Mouse (Mus musculus): ENCODE data around the gene Itih5. TPM values are rescaled to one million over a fixed set of nuclear protein-coding genes. Genes with fewer than 3 reads are reported as not detected.

Itih5 gene
- polyA plus RNA-seq, 1 experiment = 7.3 TPM

GRCm38 (mm10) chr2:10293556-10294206, 140.3 kb downstream of the Itih5 start:
- DNase-seq (ENCODE audit: low read depth) = peak; percentile 39
- TF ChIP-seq POLR2A (IDR thresholded peaks at IDR 0.05; ENCODE audit: borderline replicate concordance, extremely low read depth, insufficient read depth, insufficient read length, poor library complexity, severe bottlenecking) (no peak), CTCF (IDR thresholded peaks at IDR 0.05; ENCODE audit: borderline replicate concordance, extremely low read depth, insufficient read depth, insufficient read length) (peak; percentile 6; the same call in 1 of the 2 replicates)

- TF ChIP-seq POLR2A (IDR thresholded peaks at IDR 0.05; ENCODE audit: borderline replicate concordance, extremely low read depth, insufficient read depth, insufficient read length, poor library complexity, severe bottlenecking) (no peak), CTCF (IDR thresholded peaks at IDR 0.05; ENCODE audit: borderline replicate concordance, extremely low read depth, insufficient read depth, insufficient read length) (no peak)
- no peak for DNase-seq (ENCODE audit: low read depth)
These were observed 142.5 kb downstream of the Itih5 start for GRCm38 (mm10) chr2:10295908-10296307.

GRCm38 (mm10) chr2:10300244-10300643, 146.9 kb downstream of the Itih5 start:
- TF ChIP-seq CTCF (IDR thresholded peaks at IDR 0.05; ENCODE audit: borderline replicate concordance, extremely low read depth, insufficient read depth, insufficient read length) (peak; percentile 25; the same call in 1 of the 2 replicates), POLR2A (IDR thresholded peaks at IDR 0.05; ENCODE audit: borderline replicate concordance, extremely low read depth, insufficient read depth, insufficient read length, poor library complexity, severe bottlenecking) (no peak)
- DNase-seq (ENCODE audit: low read depth) = no peak

GRCm38 (mm10) chr2:10300771-10301170, 147.4 kb downstream of the Itih5 start:
- peak; percentile 59 for DNase-seq (ENCODE audit: low read depth)

DNA sequence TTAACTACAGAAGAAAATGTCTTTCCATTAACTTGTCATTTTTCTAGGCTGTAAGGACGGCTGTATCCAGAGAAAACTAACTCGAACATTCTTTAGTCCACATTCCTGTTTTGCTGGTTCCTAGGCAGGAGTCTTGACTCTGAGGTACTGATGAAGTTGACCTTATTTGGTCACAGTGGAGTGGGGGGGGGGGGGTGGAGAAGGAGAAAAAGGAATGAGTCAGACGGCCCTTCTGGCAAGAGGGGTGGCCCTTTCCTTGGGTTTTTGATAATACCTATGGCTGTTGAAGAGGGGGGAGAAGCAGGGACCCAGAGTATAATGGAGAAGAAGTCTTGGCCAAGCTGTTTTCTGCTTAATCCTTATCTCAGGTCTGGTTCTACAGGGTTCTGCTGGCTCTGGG, 148.0 kb downstream of the Itih5 start:
- TF ChIP-seq CTCF (IDR thresholded peaks at IDR 0.05; ENCODE audit: borderline replicate concordance, extremely low read depth, insufficient read depth, insufficient read length) (no peak), POLR2A (IDR thresholded peaks at IDR 0.05; ENCODE audit: borderline replicate concordance, extremely low read depth, insufficient read depth, insufficient read length, poor library complexity, severe bottlenecking) (no peak)
- no peak for DNase-seq (ENCODE audit: low read depth)

More at GRCm38 (mm10) chr2:10300771-10301170, 147.4 kb downstream of the Itih5 start:
- no peak for TF ChIP-seq CTCF (IDR thresholded peaks at IDR 0.05; ENCODE audit: borderline replicate concordance, extremely low read depth, insufficient read depth, insufficient read length)
- TF ChIP-seq POLR2A (IDR thresholded peaks at IDR 0.05; ENCODE audit: borderline replicate concordance, extremely low read depth, insufficient read depth, insufficient read length, poor library complexity, severe bottlenecking) = no peak

GRCm38 (mm10) chr2:10301997-10302396, 148.6 kb downstream of the Itih5 start:
- TF ChIP-seq CTCF (IDR thresholded peaks at IDR 0.05; ENCODE audit: borderline replicate concordance, extremely low read depth, insufficient read depth, insufficient read length) (no peak), POLR2A (IDR thresholded peaks at IDR 0.05; ENCODE audit: borderline replicate concordance, extremely low read depth, insufficient read depth, insufficient read length, poor library complexity, severe bottlenecking) (no peak)
- DNase-seq (ENCODE audit: low read depth) = no peak

GRCm38 (mm10) chr2:10304911-10305310, 151.5 kb downstream of the Itih5 start:
- DNase-seq (ENCODE audit: low read depth) = no peak

More at GRCm38 (mm10) chr2:10304911-10305310, 151.5 kb downstream of the Itih5 start:
- TF ChIP-seq POLR2A (IDR thresholded peaks at IDR 0.05; ENCODE audit: borderline replicate concordance, extremely low read depth, insufficient read depth, insufficient read length, poor library complexity, severe bottlenecking) (no peak), CTCF (IDR thresholded peaks at IDR 0.05; ENCODE audit: borderline replicate concordance, extremely low read depth, insufficient read depth, insufficient read length) (no peak)

Other genes with a start within 250 kb of the Itih5 start
- 8.0 and 12.3 TPM in 2 replicates for gene Taf3, start 105.0 kb upstream of the Itih5 start, polyA plus RNA-seq (2012; rRNA removed)
- 334 and 357 TPM in 2 replicates for gene Atp5c1, start 73.1 kb upstream of the Itih5 start, polyA plus RNA-seq (2012; rRNA removed)
- 15.9 and 17.8 TPM in 2 replicates for gene Kin, start 73.0 kb upstream of the Itih5 start, polyA plus RNA-seq (2012; rRNA removed)
- 1.0 and 1.6 TPM in 2 replicates for gene Itih2, start 22.2 kb upstream of the Itih5 start, polyA plus RNA-seq (2012; rRNA removed)
- 1.9 and 2.9 TPM in 2 replicates for gene Sfmbt2, start 216.9 kb downstream of the Itih5 start, polyA plus RNA-seq (2012; rRNA removed)